Mouse (Mus musculus): Measurements from ENCODE around the gene Yipf3. TPM values are rescaled to one million over a fixed set of nuclear protein-coding genes. Genes with fewer than 3 reads are reported as not detected.

Gene Yipf3
- polyA plus RNA-seq, 1 experiment from 2014 or later: 78.4 TPM

- H3K9ac ChIP-seq (ENCODE audit: low read length): no peak overlapping the region
Measured at GRCm38 (mm10) chr17:46284653-46285052, 36.8 kb downstream of the Yipf3 start.

GRCm38 (mm10) chr17:46285407-46285806 is 37.5 kb downstream of the Yipf3 start:
- Histone ChIP-seq H3K9me3 (replicated peaks; ENCODE audit: control insufficient read depth, low read length) (0 out of 2 replicates have a peak, but pooled peaks cover 2% of the 10 kb centered on the region), H3K4me2 (ENCODE audit: low read depth, low read length) (no peak overlapping the region), H3K27me3 (ENCODE audit: control insufficient read depth, insufficient read depth, low read length) (no peaks in the 10 kb centered on the region), H3K4me3 (ENCODE audit: low read length) (no peak overlapping the region), H3K9ac (ENCODE audit: low read length) (no peak overlapping the region), H3K36me3 (ENCODE audit: control insufficient read depth, insufficient read depth) (no peaks in the 10 kb centered on the region), H3K27ac (ENCODE audit: low read length) (no peak overlapping the region), H3K4me1 (ENCODE audit: control insufficient read depth, insufficient read depth, low read length) (peaks cover 16% of the 10 kb centered on the region)
- WGBS: 60% methylated on average over 6 of the region's 6 CpGs
- ATAC-seq (replicated peaks; ENCODE audit: extremely low read depth, insufficient read depth, low FRiP score): no peak

More at GRCm38 (mm10) chr17:46284653-46285052, 36.8 kb downstream of the Yipf3 start:
- 53% methylated on average over 7 of the region's 7 CpGs for WGBS
- H3K36me3 ChIP-seq (ENCODE audit: control insufficient read depth, insufficient read depth): no peaks in the 10 kb centered on the region
- H3K4me3 ChIP-seq (ENCODE audit: low read length): no peak overlapping the region
- ATAC-seq (replicated peaks; ENCODE audit: extremely low read depth, insufficient read depth, low FRiP score): no peak
- H3K27me3 ChIP-seq (ENCODE audit: control insufficient read depth, insufficient read depth, low read length): no peaks in the 10 kb centered on the region
- no peak overlapping the region for H3K4me2 ChIP-seq (ENCODE audit: low read depth, low read length)
- H3K27ac ChIP-seq (ENCODE audit: low read length): no peak overlapping the region
- H3K9me3 ChIP-seq (replicated peaks; ENCODE audit: control insufficient read depth, low read length): no peaks in the 10 kb centered on the region
- peaks cover 16% of the 10 kb centered on the region for H3K4me1 ChIP-seq (ENCODE audit: control insufficient read depth, insufficient read depth, low read length)

- WGBS: 46% methylated on average over 11 of the region's 11 CpGs
- H3K9ac ChIP-seq (ENCODE audit: low read length): no peak overlapping the region
- H3K27ac ChIP-seq (ENCODE audit: low read length): peak overlapping the region; percentile 38; the same call in 1 of the 2 replicates
- peak; percentile 25; the same call in 1 of the 2 replicates for ATAC-seq (replicated peaks; ENCODE audit: extremely low read depth, insufficient read depth, low FRiP score)
- 0 out of 2 replicates have a peak, but pooled peaks cover 2% of the 10 kb centered on the region for H3K9me3 ChIP-seq (replicated peaks; ENCODE audit: control insufficient read depth, low read length)
- H3K4me1 ChIP-seq (ENCODE audit: control insufficient read depth, insufficient read depth, low read length): 0 out of 2 replicates have a peak, but pooled peaks cover 3% of the 10 kb centered on the region
- no peak overlapping the region for H3K4me2 ChIP-seq (ENCODE audit: low read depth, low read length)
- H3K27me3 ChIP-seq (ENCODE audit: control insufficient read depth, insufficient read depth, low read length): no peaks in the 10 kb centered on the region; the same call in 1 of the 2 replicates
- no peaks in the 10 kb centered on the region for H3K36me3 ChIP-seq (ENCODE audit: control insufficient read depth, insufficient read depth)
- H3K4me3 ChIP-seq (ENCODE audit: low read length): no peak overlapping the region
Measured at GRCm38 (mm10) chr17:46287678-46288095, 39.8 kb downstream of the Yipf3 start.

- peaks cover 15% of the 10 kb centered on the region; the same call in 1 of the 2 replicates for H3K4me1 ChIP-seq (ENCODE audit: control insufficient read depth, insufficient read depth, low read length)
- no peak overlapping the region for H3K9ac ChIP-seq (ENCODE audit: low read length)
- H3K36me3 ChIP-seq (ENCODE audit: control insufficient read depth, insufficient read depth): no peaks in the 10 kb centered on the region
- ATAC-seq (replicated peaks; ENCODE audit: extremely low read depth, insufficient read depth, low FRiP score): no peak
- no peak overlapping the region for H3K27ac ChIP-seq (ENCODE audit: low read length)
- H3K27me3 ChIP-seq (ENCODE audit: control insufficient read depth, insufficient read depth, low read length): peaks cover 42% of the 10 kb centered on the region
- H3K9me3 ChIP-seq (replicated peaks; ENCODE audit: control insufficient read depth, low read length): no peaks in the 10 kb centered on the region
- 34% methylated on average over 6 of the region's 6 CpGs for WGBS
- H3K4me3 ChIP-seq (ENCODE audit: low read length): no peak overlapping the region
- H3K4me2 ChIP-seq (ENCODE audit: low read depth, low read length): no peak overlapping the region
Measured at GRCm38 (mm10) chr17:46296601-46297000, 48.7 kb downstream of the Yipf3 start.

GRCm38 (mm10) chr17:46297028-46297363 is 49.1 kb downstream of the Yipf3 start:
- Histone ChIP-seq H3K36me3 (ENCODE audit: control insufficient read depth, insufficient read depth) (no peaks in the 10 kb centered on the region), H3K4me2 (ENCODE audit: low read depth, low read length) (peak overlapping the region; percentile 100), H3K9ac (ENCODE audit: low read length) (peak overlapping the region; percentile 75), H3K27me3 (ENCODE audit: control insufficient read depth, insufficient read depth, low read length) (peaks cover 42% of the 10 kb centered on the region), H3K9me3 (replicated peaks; ENCODE audit: control insufficient read depth, low read length) (no peaks in the 10 kb centered on the region), H3K27ac (ENCODE audit: low read length) (no peak overlapping the region), H3K4me3 (ENCODE audit: low read length) (peak overlapping the region; percentile 71), H3K4me1 (ENCODE audit: control insufficient read depth, insufficient read depth, low read length) (peaks cover 15% of the 10 kb centered on the region; the same call in 1 of the 2 replicates)
- WGBS: 11% methylated on average over 6 of the region's 6 CpGs
- ATAC-seq (replicated peaks; ENCODE audit: extremely low read depth, insufficient read depth, low FRiP score): no peak

GRCm38 (mm10) chr17:46297364-46298219 is 49.7 kb downstream of the Yipf3 start, which contains the start of gene Dlk2:
Gene Dlk2 (plus strand): TSS chr17:46297421.
- under 1% methylated on average over 74 of the region's 86 CpGs for WGBS
- Histone ChIP-seq H3K27me3 (ENCODE audit: control insufficient read depth, insufficient read depth, low read length) (peaks cover 42% of the 10 kb centered on the region), H3K27ac (ENCODE audit: low read length) (no peak within 1 kb of the TSS), H3K36me3 (ENCODE audit: control insufficient read depth, insufficient read depth) (no peaks in the 10 kb centered on the region), H3K4me1 (ENCODE audit: control insufficient read depth, insufficient read depth, low read length) (peaks cover 15% of the 10 kb centered on the region; the same call in 1 of the 2 replicates), H3K4me2 (ENCODE audit: low read depth, low read length) (peak within 1 kb of the TSS; percentile 100), H3K9ac (ENCODE audit: low read length) (peak within 1 kb of the TSS; percentile 75), H3K9me3 (replicated peaks; ENCODE audit: control insufficient read depth, low read length) (no peaks in the 10 kb centered on the region), H3K4me3 (ENCODE audit: low read length) (peak within 1 kb of the TSS; percentile 71)
- ATAC-seq (replicated peaks; ENCODE audit: extremely low read depth, insufficient read depth, low FRiP score): no peak

GRCm38 (mm10) chr17:46298220-46298913 is 50.5 kb downstream of the Yipf3 start:
- Histone ChIP-seq H3K9me3 (replicated peaks; ENCODE audit: control insufficient read depth, low read length) (no peaks in the 10 kb centered on the region), H3K27me3 (ENCODE audit: control insufficient read depth, insufficient read depth, low read length) (peaks cover 37% of the 10 kb centered on the region), H3K27ac (ENCODE audit: low read length) (no peak overlapping the region), H3K4me3 (ENCODE audit: low read length) (peak overlapping the region; percentile 71), H3K4me2 (ENCODE audit: low read depth, low read length) (peak overlapping the region; percentile 100), H3K36me3 (ENCODE audit: control insufficient read depth, insufficient read depth) (no peaks in the 10 kb centered on the region), H3K4me1 (ENCODE audit: control insufficient read depth, insufficient read depth, low read length) (peaks cover 15% of the 10 kb centered on the region; the same call in 1 of the 2 replicates), H3K9ac (ENCODE audit: low read length) (peak overlapping the region; percentile 75)
- WGBS: under 1% methylated on average over 48 of the region's 48 CpGs
- peak; percentile 70 for ATAC-seq (replicated peaks; ENCODE audit: extremely low read depth, insufficient read depth, low FRiP score)

- Histone ChIP-seq H3K27ac (ENCODE audit: low read length) (no peak overlapping the region), H3K27me3 (ENCODE audit: control insufficient read depth, insufficient read depth, low read length) (peaks cover 12% of the 10 kb centered on the region; the same call in 1 of the 2 replicates), H3K9ac (ENCODE audit: low read length) (no peak overlapping the region), H3K4me1 (ENCODE audit: control insufficient read depth, insufficient read depth, low read length) (peaks cover 15% of the 10 kb centered on the region), H3K9me3 (replicated peaks; ENCODE audit: control insufficient read depth, low read length) (no peaks in the 10 kb centered on the region), H3K4me2 (ENCODE audit: low read depth, low read length) (no peak overlapping the region), H3K36me3 (ENCODE audit: control insufficient read depth, insufficient read depth) (no peaks in the 10 kb centered on the region), H3K4me3 (ENCODE audit: low read length) (no peak overlapping the region)
- ATAC-seq (replicated peaks; ENCODE audit: extremely low read depth, insufficient read depth, low FRiP score): no peak
- WGBS: 70% methylated on average over 12 of the region's 12 CpGs
Measured at GRCm38 (mm10) chr17:46301892-46302291, 54.0 kb downstream of the Yipf3 start.

Data from heart, embryonic 16.5 days (tissue).